Mouse (Mus musculus): Measurements from ENCODE around the gene Teddm1a.

- TF ChIP-seq CTCF (IDR thresholded peaks at IDR 0.05; ENCODE audit: low read depth, low read length) (no peak), TAL1 (conservative IDR thresholded peaks at IDR 0.05; ENCODE audit: low read depth, low read length) (no peak), GATA1 (IDR thresholded peaks at IDR 0.05; ENCODE audit: borderline replicate concordance, low read length) (no peak), GATA2 (IDR thresholded peaks at IDR 0.05; ENCODE audit: borderline replicate concordance, low read depth, low read length) (no peak)
Observed at GRCm38 (mm10) chr1:153903006-153903405, 11.5 kb downstream of the Teddm1a start.

Data from G1E (cell line).